Mouse (Mus musculus) bone marrow macrophage, adult 2 months (primary cell): ENCODE data around the gene Rab11fip4.

Experiments used
- CTCF ChIP-seq: IDR thresholded peaks from 2 replicates; pipeline ENCODE4 v1.5.1; 2012; ENCODE audit warnings: low read depth, mild to moderate bottlenecking, low read length, moderate library complexity
- POLR2A ChIP-seq: IDR thresholded peaks from 2 replicates; pipeline ENCODE4 v1.6.1; 2012; ENCODE audit warnings: mild to moderate bottlenecking, low read depth, low read length, borderline replicate concordance

DNA sequence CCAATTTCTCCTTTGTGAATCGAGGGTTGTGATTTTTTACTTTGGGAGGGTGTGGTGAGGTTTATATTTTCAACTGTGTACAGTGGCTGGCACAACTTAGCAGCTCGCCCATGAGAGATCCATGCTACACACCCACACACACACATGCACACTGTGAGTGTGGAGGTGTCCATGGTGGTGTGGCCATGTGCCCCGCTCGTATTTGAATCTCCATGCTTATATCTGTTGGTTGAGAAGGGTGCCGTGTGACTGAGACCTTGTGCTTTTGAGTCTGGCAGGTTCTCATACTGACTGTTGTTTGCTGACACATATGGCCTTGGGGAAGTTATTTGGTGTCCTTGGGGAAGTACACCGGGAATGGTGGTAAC lies 123.7 kb downstream of the Rab11fip4 start:
- TF ChIP-seq CTCF (no peak), POLR2A (no peak)
